Mouse (Mus musculus) heart, postnatal 0 days (tissue): ENCODE data around the gene Jsrp1.

ENCODE experiments used
- CTCF ChIP-seq: IDR thresholded peaks from 2 replicates; pipeline ENCODE4 v1.5.1; 2016; ENCODE audit warnings: antibody characterized with exemption, control low read depth, low read depth
- EP300 ChIP-seq: IDR thresholded peaks from 2 replicates; pipeline ENCODE4 v1.6.1; 2016; ENCODE audit warnings: antibody characterized with exemption, low read depth

DNA sequence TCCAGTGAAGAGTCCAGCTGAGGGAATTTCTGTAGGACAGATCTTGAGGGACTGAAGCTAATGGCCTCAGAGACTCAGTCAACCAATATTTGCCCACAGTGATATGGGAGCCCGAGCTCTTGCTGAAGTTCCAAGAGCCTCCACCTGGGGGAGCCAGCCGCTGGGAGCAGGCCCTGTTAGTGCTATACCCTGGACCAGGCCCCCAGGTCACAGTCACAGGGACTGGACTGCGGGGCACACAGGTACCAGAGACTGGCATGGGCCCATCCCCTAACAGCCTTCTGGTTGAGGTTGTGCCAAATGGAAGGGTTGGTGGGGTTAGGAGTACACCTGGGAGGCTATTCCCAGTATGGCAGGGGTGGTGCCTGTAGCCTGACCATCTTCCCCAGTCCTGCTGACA lies 7.4 kb downstream of the Jsrp1 start:
- TF ChIP-seq CTCF (peak; percentile 72), EP300 (no peak)
